Mouse (Mus musculus): Measurements from ENCODE around the gene Slfn5. TPM values are rescaled to one million over a fixed set of nuclear protein-coding genes. Genes with fewer than 3 reads are reported as not detected.

The Slfn5 gene
- polyA plus RNA-seq, 2 experiments, result 0.54 to 0.84 TPM

- Histone ChIP-seq H3K9me3 (ENCODE audit: control insufficient read depth, low read length) (no peaks in the 10 kb centered on the region), H3K9ac (replicated peaks) (no peak overlapping the region), H3K4me3 (ENCODE audit: insufficient read depth in 1 of 2, low read depth in 2 of 2, low read length in 2 of 2) (no peak overlapping the region), H3K36me3 (replicated peaks; ENCODE audit: control insufficient read depth, insufficient read depth, low read depth) (no peaks in the 10 kb centered on the region), H3K27me3 (ENCODE audit: control insufficient read depth, insufficient read depth, low read length) (peaks cover 32% of the 10 kb centered on the region), H3K27ac (no peak overlapping the region), H3K4me1 (replicated peaks; ENCODE audit: control insufficient read depth in 2 of 2, insufficient read depth in 2 of 2, low read length in 1 of 2) (no peaks in the 10 kb centered on the region), H3K4me2 (ENCODE audit: low read depth) (peak overlapping the region; percentile 3)
- 27% methylated on average over 9 of the region's 9 CpGs for WGBS (ENCODE audit: insufficient replicate concordance)
- ATAC-seq (ENCODE audit: insufficient read depth) (no peak), DNase-seq (ENCODE audit: low read depth in 3 of 3, low spot score in 3 of 3) (no peak)
- TF ChIP-seq CTCF (IDR thresholded peaks at IDR 0.05; ENCODE audit: low read depth), result no peak
Observed at GRCm38 (mm10) chr11:82952612-82953542, 1.7 kb downstream of the Slfn5 start.

DNA sequence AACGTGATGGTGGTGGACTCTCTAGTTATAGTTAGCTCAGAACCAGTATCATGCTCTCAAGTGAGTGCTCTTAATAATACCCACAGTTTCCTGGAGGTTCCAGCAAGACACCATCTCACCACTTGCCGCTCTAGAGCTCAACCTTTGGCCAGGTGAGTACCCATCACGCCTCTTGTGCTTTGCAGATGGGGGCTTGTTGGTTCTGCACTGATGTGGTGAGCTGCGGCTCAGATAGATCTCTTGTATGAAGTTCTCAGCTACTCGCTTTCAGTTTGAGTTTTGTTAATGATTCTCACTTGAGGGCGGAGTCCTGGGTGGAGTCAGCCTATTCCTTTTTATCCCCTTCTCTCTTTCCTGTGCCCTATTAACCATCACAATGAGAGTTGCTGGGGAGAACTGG lies 3.5 kb downstream of the Slfn5 start:
- Histone ChIP-seq H3K4me1 (replicated peaks; ENCODE audit: control insufficient read depth in 2 of 2, insufficient read depth in 2 of 2, low read length in 1 of 2) (no peaks in the 10 kb centered on the region), H3K9ac (replicated peaks) (no peak overlapping the region), H3K4me2 (ENCODE audit: low read depth) (no peak overlapping the region), H3K36me3 (replicated peaks; ENCODE audit: control insufficient read depth, insufficient read depth, low read depth) (no peaks in the 10 kb centered on the region), H3K4me3 (ENCODE audit: insufficient read depth in 1 of 2, low read depth in 2 of 2, low read length in 2 of 2) (no peak overlapping the region), H3K27me3 (ENCODE audit: control insufficient read depth, insufficient read depth, low read length) (peaks cover 32% of the 10 kb centered on the region), H3K9me3 (ENCODE audit: control insufficient read depth, low read length) (no peaks in the 10 kb centered on the region), H3K27ac (no peak overlapping the region)
- 58% methylated on average over 6 of the region's 6 CpGs for WGBS (ENCODE audit: insufficient replicate concordance)
- TF ChIP-seq CTCF (IDR thresholded peaks at IDR 0.05; ENCODE audit: low read depth) (no peak), EP300 (IDR thresholded peaks at IDR 0.05; ENCODE audit: low read depth) (no peak)
- DNase-seq (ENCODE audit: low read depth in 3 of 3, low spot score in 3 of 3), result no peak
- ATAC-seq (ENCODE audit: insufficient read depth), result no peak

DNA sequence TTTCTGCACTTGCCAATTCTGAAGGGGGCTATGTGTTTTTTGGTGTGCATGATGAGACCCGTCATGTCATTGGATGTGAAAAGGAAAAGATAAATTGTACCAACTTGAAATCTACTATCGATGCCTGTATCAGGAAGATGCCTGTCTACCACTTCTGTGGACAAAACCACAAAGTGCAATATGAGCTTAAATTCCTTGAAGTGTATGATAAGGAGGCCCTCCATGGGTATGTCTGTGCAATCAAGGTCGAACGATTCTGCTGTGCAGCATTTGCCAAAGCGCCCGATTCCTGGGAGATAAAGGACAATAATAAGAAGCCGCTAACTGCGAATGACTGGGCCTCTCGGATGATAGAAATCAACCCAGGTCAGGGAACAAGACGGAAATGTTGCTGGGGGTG lies 5.8 kb downstream of the Slfn5 start:
- H3K36me3 ChIP-seq (replicated peaks; ENCODE audit: control insufficient read depth, insufficient read depth, low read depth), result no peaks in the 10 kb centered on the region
- no peak for ATAC-seq (ENCODE audit: insufficient read depth)
- no peak overlapping the region for H3K27ac ChIP-seq
- 30% methylated on average over 10 of the region's 10 CpGs for WGBS (ENCODE audit: insufficient replicate concordance)
- no peak overlapping the region for H3K4me3 ChIP-seq (ENCODE audit: insufficient read depth in 1 of 2, low read depth in 2 of 2, low read length in 2 of 2)
- no peak for TF ChIP-seq CTCF (IDR thresholded peaks at IDR 0.05; ENCODE audit: low read depth)
- TF ChIP-seq EP300 (IDR thresholded peaks at IDR 0.05; ENCODE audit: low read depth), result no peak
- no peaks in the 10 kb centered on the region for H3K4me1 ChIP-seq (replicated peaks; ENCODE audit: control insufficient read depth in 2 of 2, insufficient read depth in 2 of 2, low read length in 1 of 2)
- H3K4me2 ChIP-seq (ENCODE audit: low read depth), result no peak overlapping the region
- DNase-seq (ENCODE audit: low read depth in 3 of 3, low spot score in 3 of 3), result no peak
- H3K9me3 ChIP-seq (ENCODE audit: control insufficient read depth, low read length), result no peaks in the 10 kb centered on the region
- peaks cover 12% of the 10 kb centered on the region for H3K27me3 ChIP-seq (ENCODE audit: control insufficient read depth, insufficient read depth, low read length)
- no peak overlapping the region for H3K9ac ChIP-seq (replicated peaks)

- ATAC-seq (ENCODE audit: insufficient read depth) (no peak), DNase-seq (ENCODE audit: low read depth in 3 of 3, low spot score in 3 of 3) (no peak)
- Histone ChIP-seq H3K4me1 (replicated peaks; ENCODE audit: control insufficient read depth in 2 of 2, insufficient read depth in 2 of 2, low read length in 1 of 2) (no peaks in the 10 kb centered on the region), H3K9me3 (ENCODE audit: control insufficient read depth, low read length) (no peaks in the 10 kb centered on the region), H3K36me3 (replicated peaks; ENCODE audit: control insufficient read depth, insufficient read depth, low read depth) (no peaks in the 10 kb centered on the region), H3K27ac (no peak overlapping the region), H3K4me2 (ENCODE audit: low read depth) (no peak overlapping the region), H3K4me3 (ENCODE audit: insufficient read depth in 1 of 2, low read depth in 2 of 2, low read length in 2 of 2) (no peak overlapping the region), H3K27me3 (ENCODE audit: control insufficient read depth, insufficient read depth, low read length) (no peaks in the 10 kb centered on the region; the same call in 1 of the 2 replicates), H3K9ac (replicated peaks) (no peak overlapping the region)
- WGBS (ENCODE audit: insufficient replicate concordance), result 11% methylated on average over 4 of the region's 4 CpGs
- TF ChIP-seq EP300 (IDR thresholded peaks at IDR 0.05; ENCODE audit: low read depth), result no peak
- peak; percentile 71 for TF ChIP-seq CTCF (IDR thresholded peaks at IDR 0.05; ENCODE audit: low read depth)
Observed at GRCm38 (mm10) chr11:82959613-82960012, 8.5 kb downstream of the Slfn5 start.

- ATAC-seq (ENCODE audit: insufficient read depth) (no peak), DNase-seq (ENCODE audit: low read depth in 3 of 3, low spot score in 3 of 3) (no peak)
- no peaks in the 10 kb centered on the region for H3K9me3 ChIP-seq (ENCODE audit: control insufficient read depth, low read length)
- 37% methylated on average over 2 of the region's 2 CpGs for whole genome bisulfite sequencing (ENCODE audit: insufficient replicate concordance)
- TF ChIP-seq EP300 (IDR thresholded peaks at IDR 0.05; ENCODE audit: low read depth) (no peak), CTCF (IDR thresholded peaks at IDR 0.05; ENCODE audit: low read depth) (no peak)
- H3K4me2 ChIP-seq (ENCODE audit: low read depth), result no peak overlapping the region
- no peak overlapping the region for H3K9ac ChIP-seq (replicated peaks)
- H3K4me3 ChIP-seq (ENCODE audit: insufficient read depth in 1 of 2, low read depth in 2 of 2, low read length in 2 of 2), result no peak overlapping the region
- H3K36me3 ChIP-seq (replicated peaks; ENCODE audit: control insufficient read depth, insufficient read depth, low read depth), result no peaks in the 10 kb centered on the region
- no peak overlapping the region for H3K27ac ChIP-seq
- no peaks in the 10 kb centered on the region for H3K27me3 ChIP-seq (ENCODE audit: control insufficient read depth, insufficient read depth, low read length)
- H3K4me1 ChIP-seq (replicated peaks; ENCODE audit: control insufficient read depth in 2 of 2, insufficient read depth in 2 of 2, low read length in 1 of 2), result no peaks in the 10 kb centered on the region
Observed at GRCm38 (mm10) chr11:82961743-82962142, 10.6 kb downstream of the Slfn5 start.
